Mouse (Mus musculus) ES-Bruce4 (cell line): ENCODE data around the gene Cdkal1.

Experiments
- CTCF ChIP-seq: IDR thresholded peaks from one replicate; pipeline ENCODE4 v1.8.1; 2011; ENCODE audit warnings: low read depth, low read length
- EP300 ChIP-seq: IDR thresholded peaks from 2 replicates; pipeline ENCODE4 v1.6.1; 2011; ENCODE audit warnings: low read depth, low read length; ENCODE audit not compliant: insufficient read depth
- POLR2A ChIP-seq: IDR thresholded peaks from one replicate; pipeline ENCODE4 v1.8.1; 2011; ENCODE audit warnings: low read length; ENCODE audit not compliant: insufficient read depth

DNA sequence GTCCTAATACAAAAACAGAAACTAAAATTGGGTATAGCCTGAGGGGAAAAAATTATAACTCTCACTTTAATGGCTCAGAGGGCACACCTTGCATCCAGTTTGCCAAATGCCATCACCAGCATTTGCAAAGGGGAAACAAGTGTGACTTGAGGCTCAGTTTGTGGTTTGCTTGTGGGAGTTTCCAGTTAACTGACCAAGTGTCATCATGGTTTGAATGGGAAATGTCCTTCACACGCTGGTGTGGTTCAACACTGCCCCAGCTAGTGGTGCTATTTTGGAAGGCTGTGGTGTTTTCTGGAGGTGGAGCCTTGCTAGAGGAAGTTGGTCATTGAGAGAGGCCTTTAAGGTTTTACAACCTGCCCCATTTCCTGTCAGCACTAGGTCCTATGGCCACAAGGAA lies 686.1 kb downstream of the Cdkal1 start:
- TF ChIP-seq EP300 (no peak), CTCF (no peak), POLR2A (no peak)
